Mouse (Mus musculus) bone marrow macrophage, adult 2 months (primary cell): Measurements from ENCODE around the gene Adgrv1.

Experiments
- CTCF ChIP-seq: IDR thresholded peaks from 2 replicates; pipeline ENCODE4 v1.5.1; 2012; ENCODE audit warnings: low read depth, mild to moderate bottlenecking, low read length, moderate library complexity
- POLR2A ChIP-seq: IDR thresholded peaks from 2 replicates; pipeline ENCODE4 v1.6.1; 2012; ENCODE audit warnings: mild to moderate bottlenecking, low read depth, low read length, borderline replicate concordance

DNA sequence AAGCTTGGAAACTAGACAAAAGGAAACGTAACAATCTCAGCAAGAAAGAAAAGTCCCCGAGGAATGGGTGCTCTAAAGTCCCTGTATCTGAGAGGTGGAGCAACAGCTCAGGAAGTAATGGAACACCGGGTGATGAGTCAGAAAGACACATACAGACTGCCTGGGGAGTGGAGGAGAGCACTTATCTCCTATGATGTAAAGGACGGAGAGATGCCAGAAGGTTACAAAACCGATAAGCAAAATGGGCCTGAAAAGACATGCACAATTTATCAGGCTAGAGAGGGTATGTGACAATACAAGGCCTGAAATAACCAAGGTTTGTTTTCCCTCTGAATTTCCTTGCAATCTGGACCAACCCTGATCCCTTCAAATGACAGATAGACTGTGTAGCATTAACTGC, 320.8 kb downstream of the Adgrv1 start:
- TF ChIP-seq POLR2A (no peak), CTCF (no peak)
